Mouse (Mus musculus) CH12.LX (cell line): ENCODE results near the gene Nt5c2. TPM values are rescaled to one million over a fixed set of nuclear protein-coding genes. Genes with fewer than 3 reads are reported as not detected.

Experiments
- DNase-seq: peaks from one replicate; pipeline ENCODE4 v3.0.0-alpha.2; 2013; ENCODE audit errors: extremely low read depth
- H3K27ac ChIP-seq: 2 replicates; pipeline ENCODE4 v1.5.1; 2012; ENCODE audit warnings: low read depth, mild to moderate bottlenecking, control low read depth, moderate library complexity; ENCODE audit not compliant: insufficient read depth
- H3K27me3 ChIP-seq: replicated peaks from 2 replicates; pipeline ENCODE3; 2012; ENCODE audit warnings: inconsistent platforms
- H3K36me3 ChIP-seq, 2 experiments: replicated peaks in 1 of 2; 2 replicates each; pipeline versions ENCODE3 to v1.6.1; 2012; ENCODE audit warnings: inconsistent platforms in 1 of 2, low read length in 1 of 2, mild to moderate bottlenecking in 1 of 2, mixed read lengths in 1 of 2, moderate library complexity in 1 of 2; ENCODE audit not compliant: control insufficient read depth in 1 of 2, insufficient read depth in 1 of 2
- H3K4me1 ChIP-seq, 2 experiments: 2 replicates each; pipeline ENCODE4 v1.6.1; 2012; ENCODE audit warnings: inconsistent platforms in 1 of 2, moderate library complexity in 1 of 2; ENCODE audit not compliant: insufficient read depth in 2 of 2, control insufficient read depth in 1 of 2
- H3K4me2 ChIP-seq: 2 replicates; pipeline ENCODE4 v1.6.1; 2012; ENCODE audit warnings: low read depth, mild to moderate bottlenecking, control low read depth; ENCODE audit not compliant: poor library complexity, insufficient read depth, severe bottlenecking
- H3K4me3 ChIP-seq, 3 experiments: fragments of 150-350 bp in 1 of 3; sonication (generic) in 1 of 3; replicated peaks in 1 of 3; 2 replicates each; pipeline versions ENCODE3 to v1.5.1; 2011 to 2012; ENCODE audit warnings: low read depth in 2 of 3, low read length in 2 of 3, mild to moderate bottlenecking in 2 of 3, moderate library complexity in 2 of 3, control low read depth in 1 of 3, improper control_type of control experiment in 1 of 3, inconsistent platforms in 1 of 3, mixed read lengths in 1 of 3; ENCODE audit not compliant: poor library complexity in 1 of 3
- H3K79me2 ChIP-seq: replicated peaks from 2 replicates; pipeline ENCODE4 v1.6.1; 2012; ENCODE audit warnings: mild to moderate bottlenecking, moderate library complexity; ENCODE audit not compliant: control insufficient read depth, poor library complexity, insufficient read depth, severe bottlenecking; ENCODE audit errors: extremely low read depth
- H3K9ac ChIP-seq: 2 replicates; pipeline ENCODE4 v1.6.1; 2012; ENCODE audit warnings: low read depth, mild to moderate bottlenecking, control low read depth, moderate library complexity; ENCODE audit not compliant: insufficient read depth
- H3K9me3 ChIP-seq: replicated peaks from 2 replicates; pipeline ENCODE3; 2012; ENCODE audit warnings: low read length, inconsistent platforms, mixed read lengths
- CHD1 ChIP-seq: IDR thresholded peaks from 2 replicates; pipeline ENCODE4 v1.6.1; 2012; ENCODE audit warnings: low read depth, low read length, improper control_type of control experiment, inconsistent platforms
- CTCF ChIP-seq, 2 experiments: IDR thresholded peaks in 1 of 2; conservative IDR thresholded peaks in 1 of 2; 2 replicates each; pipeline ENCODE4 v1.5.1; 2011 to 2012; ENCODE audit warnings: low read depth in 2 of 2, low read length in 2 of 2, improper control_type of control experiment in 1 of 2, inconsistent platforms in 1 of 2, mild to moderate bottlenecking in 1 of 2, moderate library complexity in 1 of 2
- E2F4 ChIP-seq: IDR thresholded peaks from 2 replicates; pipeline ENCODE4 v1.6.1; 2011; ENCODE audit warnings: low read depth, low read length, improper control_type of control experiment; ENCODE audit not compliant: insufficient replicate concordance
- EP300 ChIP-seq: IDR thresholded peaks from 2 replicates; pipeline ENCODE4 v1.6.1; 2011; ENCODE audit warnings: low read length, improper control_type of control experiment
- ETS1 ChIP-seq: conservative IDR thresholded peaks from 2 replicates; pipeline ENCODE4 v1.6.1; 2012; ENCODE audit warnings: low read depth, mild to moderate bottlenecking, inconsistent platforms, low read length, improper control_type of control experiment, moderate library complexity
- GABPA ChIP-seq: IDR thresholded peaks from 2 replicates; pipeline ENCODE4 v1.6.1; 2012; ENCODE audit warnings: low read depth, low read length, improper control_type of control experiment, inconsistent platforms; ENCODE audit not compliant: insufficient replicate concordance
- JUN ChIP-seq: IDR thresholded peaks from 2 replicates; pipeline ENCODE4 v1.6.1; 2011; ENCODE audit warnings: low read depth, mild to moderate bottlenecking, low read length, improper control_type of control experiment, moderate library complexity; ENCODE audit not compliant: insufficient read depth
- JUND ChIP-seq: conservative IDR thresholded peaks from 2 replicates; pipeline ENCODE4 v1.6.1; 2011; ENCODE audit warnings: low read depth, low read length, improper control_type of control experiment
- MAZ ChIP-seq: IDR thresholded peaks from 2 replicates; pipeline ENCODE4 v1.6.1; 2012; ENCODE audit warnings: low read depth, mild to moderate bottlenecking, inconsistent platforms, low read length, improper control_type of control experiment, moderate library complexity
- MEF2A ChIP-seq: IDR thresholded peaks from 2 replicates; pipeline ENCODE4 v1.6.1; 2014; ENCODE audit warnings: low read depth, mild to moderate bottlenecking, inconsistent platforms, low read length, improper control_type of control experiment, borderline replicate concordance
- MYC ChIP-seq: IDR thresholded peaks from 2 replicates; pipeline ENCODE4 v1.6.1; 2011; ENCODE audit warnings: low read depth, mild to moderate bottlenecking, improper control_type of control experiment, low read length
- NELFE ChIP-seq: IDR thresholded peaks from 2 replicates; pipeline ENCODE4 v1.6.1; 2011; ENCODE audit warnings: low read depth, low read length, improper control_type of control experiment
- PAX5 ChIP-seq: IDR thresholded peaks from 2 replicates; pipeline ENCODE4 v1.6.1; 2012; ENCODE audit warnings: low read length, inconsistent platforms, mixed read lengths
- POLR2A ChIP-seq: IDR thresholded peaks from 2 replicates; pipeline ENCODE4 v1.6.1; 2011; ENCODE audit warnings: low read depth, mild to moderate bottlenecking, improper control_type of control experiment, low read length
- POLR2AphosphoS2 ChIP-seq: IDR thresholded peaks from 2 replicates; pipeline ENCODE4 v1.6.1; 2011; ENCODE audit warnings: low read depth, low read length, improper control_type of control experiment
- RAD21 ChIP-seq: IDR thresholded peaks from 2 replicates; pipeline ENCODE4 v1.6.1; 2011; ENCODE audit warnings: low read depth, mild to moderate bottlenecking, low read length, improper control_type of control experiment, moderate library complexity
- TCF12 ChIP-seq: IDR thresholded peaks from 2 replicates; pipeline ENCODE4 v1.6.1; 2014; ENCODE audit warnings: low read depth, mild to moderate bottlenecking, inconsistent platforms, low read length, improper control_type of control experiment
- USF1 ChIP-seq: IDR thresholded peaks from 2 replicates; pipeline ENCODE4 v1.6.1; 2014; ENCODE audit warnings: low read depth, mild to moderate bottlenecking, inconsistent platforms, low read length, improper control_type of control experiment
- ZMIZ1 ChIP-seq: IDR thresholded peaks from 2 replicates; pipeline ENCODE4 v1.6.1; 2012; ENCODE audit warnings: low read depth, mild to moderate bottlenecking, inconsistent platforms, low read length, improper control_type of control experiment
- dilution Hi-C: fragments of 300-500 bp; cut with MboI; formaldehyde crosslinking; loops from 2 replicates; pipeline ENCODE4 v1.14.3; 2020; ENCODE audit warnings: low sequenced_read_pairs; ENCODE audit not compliant: extremely low pct_unique_long_range_greater_than_20kb, extremely low pct_ligation_motif_present
- in situ Hi-C: fragments of 300-500 bp; cut with MboI; formaldehyde crosslinking; loops from 3 replicates; pipeline ENCODE4 v1.14.3; 2019; ENCODE audit warnings: low sequenced_read_pairs, low pct_ligation_motif_present, low pct_unique_long_range_greater_than_20kb, mixed read lengths
- polyA plus RNA-seq: library from polyadenylated mRNA; unstranded; fragments of >175 nt; gene quantifications from 2 replicates; pipeline ENCODE4 v1.2.1, GENCODE M21; 2012; ENCODE audit warnings: low read depth; ENCODE audit not compliant: insufficient read length
- total RNA-seq, 2 experiments: library from RNA; depleted of rRNA; stranded (reverse); fragments of 300-350 nt in 1 of 2; fragments of >200 nt in 1 of 2; gene quantifications; 2 replicates each; pipeline ENCODE4 v1.2.3; 2012 to 2014

Nt5c2 gene
- total RNA-seq (2012; rRNA removed) (15.1 and 22.5 TPM in 2 replicates), total RNA-seq (2014; rRNA removed) (21.1 and 26.0 TPM in 2 replicates), polyA plus RNA-seq (58.8 and 62.9 TPM in 2 replicates)

DNA sequence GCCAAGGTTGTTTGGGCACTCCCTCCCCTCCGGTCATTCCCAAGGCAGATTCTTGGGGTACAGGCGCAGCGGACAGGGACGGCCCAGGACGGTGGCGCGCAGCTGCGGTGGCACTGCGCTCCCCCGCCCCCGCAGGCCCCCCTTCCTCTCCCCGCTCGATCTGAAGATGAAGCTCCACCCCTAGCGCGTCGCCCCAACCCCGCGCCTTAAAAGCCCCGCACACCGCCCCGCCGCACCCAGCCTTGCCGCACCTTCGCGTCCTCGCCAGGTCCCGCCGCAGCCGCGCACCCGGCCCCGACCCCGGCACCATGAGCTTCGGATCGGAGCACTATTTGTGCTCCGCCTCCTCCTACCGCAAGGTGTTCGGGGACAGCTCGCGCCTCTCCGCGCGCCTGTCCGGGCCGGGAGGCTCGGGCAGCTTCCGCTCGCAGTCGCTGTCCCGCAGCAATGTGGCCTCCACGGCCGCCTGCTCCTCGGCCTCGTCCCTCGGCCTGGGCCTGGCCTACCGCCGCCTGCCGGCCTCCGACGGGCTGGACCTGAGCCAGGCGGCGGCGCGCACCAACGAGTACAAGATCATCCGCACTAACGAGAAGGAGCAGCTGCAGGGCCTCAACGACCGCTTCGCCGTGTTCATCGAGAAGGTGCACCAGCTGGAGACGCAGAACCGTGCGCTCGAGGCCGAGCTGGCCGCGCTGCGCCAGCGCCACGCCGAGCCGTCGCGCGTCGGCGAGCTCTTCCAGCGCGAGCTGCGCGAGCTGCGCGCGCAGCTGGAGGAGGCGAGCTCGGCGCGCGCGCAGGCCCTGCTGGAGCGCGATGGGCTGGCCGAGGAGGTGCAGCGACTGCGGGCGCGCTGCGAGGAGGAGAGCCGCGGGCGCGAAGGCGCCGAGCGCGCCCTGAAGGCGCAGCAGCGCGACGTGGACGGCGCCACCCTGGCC, at the start of gene Nt5c2, which contains the start of gene Ina:
Gene Nt5c2 (minus strand): TSS at position 707 of the 935 bp plus-strand sequence.
Gene Ina (plus strand): TSS at position 252 of the 935 bp plus-strand sequence.
- no peaks in the 10 kb centered on the region for H3K36me3 ChIP-seq
- TF ChIP-seq EP300 (no peak), JUN (no peak), MEF2A (no peak), ZMIZ1 (no peak), CTCF (conservative IDR thresholded peaks at IDR 0.05 in 1 of 2, IDR thresholded peaks at IDR 0.05 in 1 of 2; ENCODE audit: low read depth in 2 of 2, low read length in 2 of 2) (no peak), E2F4 (no peak), TCF12 (no peak), NELFE (no peak), CHD1 (no peak), POLR2AphosphoS2 (no peak), USF1 (no peak), MAZ (no peak)
- TF ChIP-seq, all 38 proteins: peak for 0
- DNase-seq, result no peak
- H3K79me2 ChIP-seq, result no peaks in the 10 kb centered on the region
- H3K4me2 ChIP-seq, result no peak within 1 kb of the TSS
- H3K9ac ChIP-seq, result no peak within 1 kb of the TSS
- no peak within 1 kb of the TSS for H3K4me3 ChIP-seq
- dilution Hi-C loops, result no loop called here
- no peak within 1 kb of the TSS for H3K27ac ChIP-seq
- H3K4me1 ChIP-seq, result peaks cover 3 to 5% of the 10 kb centered on the region in 2 experiments; a peak in 2 of 4 replicates
- peaks cover 20% of the 10 kb centered on the region for H3K9me3 ChIP-seq
- in situ Hi-C loops, result no loop called here
- no peaks in the 10 kb centered on the region for H3K27me3 ChIP-seq

DNA sequence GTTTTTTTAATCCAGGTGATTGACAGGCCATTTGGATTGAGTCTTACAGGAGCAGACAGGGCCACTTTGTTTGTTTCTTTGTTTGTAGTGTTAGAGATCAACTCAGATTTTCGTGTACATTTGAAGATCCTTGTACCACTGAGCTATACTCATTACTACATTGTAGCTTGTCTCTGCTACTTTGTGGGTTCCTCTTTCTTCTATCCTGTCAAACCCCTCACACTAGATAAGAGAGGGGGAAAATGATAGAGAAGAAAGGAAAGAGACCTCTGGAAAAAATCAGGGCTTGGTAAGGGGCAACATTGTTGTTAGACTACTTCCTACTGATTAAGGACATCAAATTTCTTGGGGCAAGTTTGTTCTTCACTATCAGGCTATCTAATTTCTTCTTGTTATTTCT, 42.7 kb upstream of the Nt5c2 start:
- Histone ChIP-seq H3K9ac (no peak overlapping the region), H3K4me1 (no peaks in the 10 kb centered on the region), H3K9me3 (no peaks in the 10 kb centered on the region), H3K27me3 (no peaks in the 10 kb centered on the region), H3K4me3 (no peak overlapping the region), H3K36me3 (no peaks in the 10 kb centered on the region), H3K27ac (no peak overlapping the region), H3K4me2 (no peak overlapping the region), H3K79me2 (no peaks in the 10 kb centered on the region)
- TF ChIP-seq JUND, result no peak
- TF ChIP-seq POLR2A, result no peak
- TF ChIP-seq RAD21, result no peak
- TF ChIP-seq ETS1, result no peak
- TF ChIP-seq MYC, result no peak
- TF ChIP-seq PAX5, result no peak
- no peak for TF ChIP-seq GABPA
- no peak for TF ChIP-seq ZMIZ1
- dilution Hi-C loops (no loop called here), in situ Hi-C loops (no loop called here)
- no peak for DNase-seq
